Mouse (Mus musculus): ENCODE data around the gene Nanos1. TPM values are rescaled to one million over a fixed set of nuclear protein-coding genes. Genes with fewer than 3 reads are reported as not detected.

Nanos1 gene
- polyA plus RNA-seq (2012; rRNA removed), result 0.41 and 0.52 TPM in 2 replicates

DNA sequence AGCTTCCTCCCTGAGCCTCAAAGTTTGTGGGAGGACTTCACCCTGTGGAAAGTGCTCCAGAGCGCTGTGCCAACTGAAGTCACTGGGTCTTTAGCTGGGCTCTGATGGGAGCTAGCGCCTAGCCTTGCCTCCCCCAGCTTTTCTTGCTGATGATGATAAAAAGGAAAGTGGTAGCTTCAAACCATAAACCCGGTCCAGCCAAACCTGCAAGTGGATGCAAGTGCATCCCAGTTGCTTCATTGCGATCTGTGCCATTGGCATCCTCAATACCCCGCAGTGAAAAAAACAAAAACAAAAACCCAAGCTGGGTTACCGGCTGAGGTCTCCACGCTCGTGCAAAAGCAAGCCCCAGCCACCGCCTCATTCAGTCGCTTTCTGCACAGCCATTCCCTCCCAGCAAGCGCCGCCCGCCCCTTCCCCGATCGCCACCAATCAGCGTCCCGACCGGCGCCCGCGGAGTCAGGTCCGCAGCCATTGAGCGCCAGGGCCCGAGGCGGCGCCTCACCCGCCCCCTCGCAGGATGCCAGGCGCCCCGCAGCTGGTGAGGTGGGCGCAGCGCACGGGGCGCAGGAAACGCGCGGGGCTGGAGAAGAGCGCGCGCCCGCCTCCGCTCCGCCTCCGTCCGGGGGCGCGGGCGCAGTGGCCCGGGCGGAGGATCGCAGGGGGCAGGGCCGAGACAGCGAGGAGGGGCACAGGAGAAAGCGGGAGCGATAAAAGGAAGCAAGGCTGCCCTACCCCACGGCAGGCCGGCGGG lies at the start of gene Nanos1:
Gene Nanos1, plus strand, starts transcription at position 550 of the 754 bp plus-strand sequence.
- Histone ChIP-seq H3K27ac (ENCODE audit: control insufficient read depth, insufficient read depth, low read depth, low read length) (peak within 1 kb of the TSS; percentile 33), H3K27me3 (ENCODE audit: control insufficient read depth, insufficient read depth, low read length) (no peaks in the 10 kb centered on the region), H3K4me3 (ENCODE audit: control insufficient read depth, low read depth, low read length) (peak within 1 kb of the TSS; percentile 87), H3K4me1 (ENCODE audit: control insufficient read depth, insufficient read depth, low read length) (peaks cover 6% of the 10 kb centered on the region), H3K36me3 (ENCODE audit: control insufficient read depth, insufficient read depth, low read length) (no peaks in the 10 kb centered on the region; the same call in 1 of the 2 replicates)
- no peak for TF ChIP-seq CTCF (IDR thresholded peaks at IDR 0.05; ENCODE audit: control insufficient read depth, insufficient read depth, insufficient replicate concordance, low read depth, low read length)
- TF ChIP-seq POLR2A (IDR thresholded peaks at IDR 0.05; ENCODE audit: control insufficient read depth, low read depth, low read length), result no peak

DNA sequence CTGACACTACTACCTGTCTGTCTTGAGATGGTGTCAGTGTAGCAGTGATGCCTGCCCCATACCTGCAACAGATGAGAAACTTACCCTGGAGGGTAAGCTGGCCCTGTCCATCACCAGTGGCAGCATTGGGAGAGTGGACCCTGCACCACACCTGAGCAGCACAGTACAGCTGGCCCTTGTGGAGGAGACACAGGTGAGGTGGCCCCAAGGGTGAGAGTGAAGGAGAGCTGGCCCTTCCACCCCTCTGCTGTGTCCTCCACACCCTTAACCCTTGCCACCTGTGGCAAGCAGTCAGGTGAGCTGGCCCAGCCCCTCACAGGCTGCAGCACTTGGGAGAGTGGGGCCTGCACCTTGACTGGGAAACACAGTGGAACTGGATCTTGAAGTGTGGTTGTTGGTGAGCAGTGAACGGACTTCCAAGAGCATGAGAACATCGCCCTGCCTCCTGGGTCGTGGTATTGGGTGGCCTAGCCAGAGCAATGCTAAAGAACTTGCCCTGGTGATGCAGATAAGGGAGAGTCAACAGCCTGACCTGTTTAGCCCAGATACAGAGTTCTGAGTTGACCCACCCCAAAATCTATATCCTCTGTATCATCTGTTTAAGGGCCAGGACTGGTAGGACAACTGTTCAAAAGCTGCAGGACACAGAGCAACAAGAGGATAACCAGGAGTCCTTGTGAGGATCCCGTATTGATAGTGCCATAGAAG lies 46.4 kb upstream of the Nanos1 start:
- H3K4me1 ChIP-seq (ENCODE audit: control insufficient read depth, insufficient read depth, low read length), result no peaks in the 10 kb centered on the region
- TF ChIP-seq CTCF (IDR thresholded peaks at IDR 0.05; ENCODE audit: control insufficient read depth, insufficient read depth, insufficient replicate concordance, low read depth, low read length) (no peak), POLR2A (IDR thresholded peaks at IDR 0.05; ENCODE audit: control insufficient read depth, low read depth, low read length) (no peak)
- no peaks in the 10 kb centered on the region for H3K36me3 ChIP-seq (ENCODE audit: control insufficient read depth, insufficient read depth, low read length)
- no peak overlapping the region for H3K27ac ChIP-seq (ENCODE audit: control insufficient read depth, insufficient read depth, low read depth, low read length)
- no peak overlapping the region for H3K4me3 ChIP-seq (ENCODE audit: control insufficient read depth, low read depth, low read length)
- no peaks in the 10 kb centered on the region for H3K27me3 ChIP-seq (ENCODE audit: control insufficient read depth, insufficient read depth, low read length)

DNA sequence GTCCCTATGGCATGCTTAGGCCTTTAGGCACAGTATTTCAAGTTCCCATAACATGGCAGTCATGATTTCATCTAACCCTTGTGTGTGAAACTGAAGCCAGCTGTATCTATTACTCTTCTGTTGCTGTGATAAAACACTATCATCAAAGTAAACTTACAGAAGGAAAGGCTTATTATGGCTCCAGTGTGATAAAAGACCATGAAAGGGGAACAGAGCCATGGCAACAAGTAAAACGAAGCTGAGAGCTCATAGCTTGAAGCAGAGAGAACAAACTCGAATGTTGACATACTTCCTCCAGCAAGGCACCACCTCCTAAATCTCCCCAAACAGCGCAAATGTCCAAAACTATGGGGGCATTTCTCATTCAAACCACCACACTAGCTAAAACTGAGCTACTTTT lies 45.6 kb upstream of the Nanos1 start:
- H3K36me3 ChIP-seq (ENCODE audit: control insufficient read depth, insufficient read depth, low read length), result no peaks in the 10 kb centered on the region
- H3K4me1 ChIP-seq (ENCODE audit: control insufficient read depth, insufficient read depth, low read length), result no peaks in the 10 kb centered on the region
- TF ChIP-seq CTCF (IDR thresholded peaks at IDR 0.05; ENCODE audit: control insufficient read depth, insufficient read depth, insufficient replicate concordance, low read depth, low read length) (no peak), POLR2A (IDR thresholded peaks at IDR 0.05; ENCODE audit: control insufficient read depth, low read depth, low read length) (no peak)
- H3K4me3 ChIP-seq (ENCODE audit: control insufficient read depth, low read depth, low read length), result no peak overlapping the region
- no peaks in the 10 kb centered on the region for H3K27me3 ChIP-seq (ENCODE audit: control insufficient read depth, insufficient read depth, low read length)
- no peak overlapping the region for H3K27ac ChIP-seq (ENCODE audit: control insufficient read depth, insufficient read depth, low read depth, low read length)

DNA sequence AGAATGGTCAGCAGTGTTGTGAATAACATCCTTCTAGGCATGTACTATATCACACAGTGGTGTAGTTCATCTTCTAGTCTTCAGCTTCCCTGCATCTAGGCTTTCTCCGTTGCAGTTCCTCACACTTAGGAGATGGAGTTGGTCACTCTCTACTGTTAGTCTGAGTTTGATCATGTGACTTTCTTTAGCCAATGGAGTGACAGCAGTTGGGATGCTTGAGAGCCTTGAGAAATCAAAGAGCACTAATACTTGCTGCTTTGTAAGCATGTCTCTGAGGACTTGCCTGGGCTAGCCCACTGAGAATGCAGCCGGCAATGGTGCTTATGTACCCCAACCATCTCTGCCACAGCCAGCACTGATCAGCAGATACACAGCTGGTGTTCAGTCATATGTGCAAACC lies 43.2 kb upstream of the Nanos1 start:
- Histone ChIP-seq H3K27ac (ENCODE audit: control insufficient read depth, insufficient read depth, low read depth, low read length) (no peak overlapping the region), H3K4me3 (ENCODE audit: control insufficient read depth, low read depth, low read length) (no peak overlapping the region), H3K27me3 (ENCODE audit: control insufficient read depth, insufficient read depth, low read length) (no peaks in the 10 kb centered on the region), H3K36me3 (ENCODE audit: control insufficient read depth, insufficient read depth, low read length) (no peaks in the 10 kb centered on the region), H3K4me1 (ENCODE audit: control insufficient read depth, insufficient read depth, low read length) (no peaks in the 10 kb centered on the region)
- no peak for TF ChIP-seq POLR2A (IDR thresholded peaks at IDR 0.05; ENCODE audit: control insufficient read depth, low read depth, low read length)

DNA sequence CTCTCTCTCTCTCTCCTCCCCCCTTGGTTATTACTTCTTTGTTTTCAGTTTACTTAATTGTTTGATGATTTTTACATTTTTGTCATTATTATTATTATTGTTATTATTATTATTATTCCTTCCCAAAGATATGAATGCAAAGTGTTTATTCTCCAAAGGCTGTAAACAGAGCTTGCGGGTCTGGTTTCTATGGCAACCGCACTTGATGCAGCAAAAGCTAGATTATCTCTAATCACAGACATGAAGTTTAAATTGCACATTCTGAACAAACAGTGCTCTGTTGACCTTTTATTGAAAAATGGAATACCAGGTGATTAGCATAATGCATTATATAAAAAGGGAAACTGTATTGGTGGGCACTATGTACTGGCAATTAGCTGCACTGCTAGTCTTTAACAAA lies 39.4 kb upstream of the Nanos1 start:
- H3K27ac ChIP-seq (ENCODE audit: control insufficient read depth, insufficient read depth, low read depth, low read length), result no peak overlapping the region
- H3K4me1 ChIP-seq (ENCODE audit: control insufficient read depth, insufficient read depth, low read length), result no peaks in the 10 kb centered on the region
- H3K36me3 ChIP-seq (ENCODE audit: control insufficient read depth, insufficient read depth, low read length), result no peaks in the 10 kb centered on the region
- H3K4me3 ChIP-seq (ENCODE audit: control insufficient read depth, low read depth, low read length), result no peak overlapping the region
- no peak for TF ChIP-seq CTCF (IDR thresholded peaks at IDR 0.05; ENCODE audit: control insufficient read depth, insufficient read depth, insufficient replicate concordance, low read depth, low read length)
- TF ChIP-seq POLR2A (IDR thresholded peaks at IDR 0.05; ENCODE audit: control insufficient read depth, low read depth, low read length), result no peak
- no peaks in the 10 kb centered on the region for H3K27me3 ChIP-seq (ENCODE audit: control insufficient read depth, insufficient read depth, low read length)

DNA sequence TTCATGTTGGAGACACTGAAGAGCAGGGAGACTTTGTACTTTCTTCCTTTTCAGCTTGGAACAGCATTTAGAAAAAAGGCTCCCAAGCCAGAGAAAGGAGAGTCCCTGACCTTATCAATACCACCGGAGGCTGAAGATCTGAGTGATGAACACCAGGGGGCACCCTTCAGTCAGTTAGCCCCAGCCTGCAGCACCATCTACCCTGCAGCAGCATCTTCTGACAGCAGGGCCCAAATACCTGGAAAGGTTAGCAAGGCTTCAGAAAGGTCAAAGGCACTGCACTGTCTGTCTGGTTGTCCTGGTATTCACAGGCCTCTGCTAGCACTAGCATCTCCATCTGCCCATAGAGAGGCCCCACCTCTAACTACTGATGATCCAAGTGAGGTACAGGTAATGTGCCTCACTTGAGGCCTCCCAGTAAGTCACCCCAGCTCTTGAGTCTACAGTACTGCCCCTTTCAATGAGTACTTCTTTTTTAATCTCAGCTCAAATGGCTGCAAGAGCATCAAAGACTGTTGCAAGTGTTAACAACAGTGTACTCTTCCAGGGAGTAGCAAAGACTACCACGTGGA lies 25.4 kb upstream of the Nanos1 start:
- Histone ChIP-seq H3K27ac (ENCODE audit: control insufficient read depth, insufficient read depth, low read depth, low read length) (no peak overlapping the region), H3K36me3 (ENCODE audit: control insufficient read depth, insufficient read depth, low read length) (no peaks in the 10 kb centered on the region), H3K27me3 (ENCODE audit: control insufficient read depth, insufficient read depth, low read length) (no peaks in the 10 kb centered on the region), H3K4me3 (ENCODE audit: control insufficient read depth, low read depth, low read length) (peak overlapping the region; percentile 42), H3K4me1 (ENCODE audit: control insufficient read depth, insufficient read depth, low read length) (no peaks in the 10 kb centered on the region)
- peak; percentile 72; the same call in 1 of the 2 replicates for TF ChIP-seq CTCF (IDR thresholded peaks at IDR 0.05; ENCODE audit: control insufficient read depth, insufficient read depth, insufficient replicate concordance, low read depth, low read length)
- TF ChIP-seq POLR2A (IDR thresholded peaks at IDR 0.05; ENCODE audit: control insufficient read depth, low read depth, low read length), result no peak

DNA sequence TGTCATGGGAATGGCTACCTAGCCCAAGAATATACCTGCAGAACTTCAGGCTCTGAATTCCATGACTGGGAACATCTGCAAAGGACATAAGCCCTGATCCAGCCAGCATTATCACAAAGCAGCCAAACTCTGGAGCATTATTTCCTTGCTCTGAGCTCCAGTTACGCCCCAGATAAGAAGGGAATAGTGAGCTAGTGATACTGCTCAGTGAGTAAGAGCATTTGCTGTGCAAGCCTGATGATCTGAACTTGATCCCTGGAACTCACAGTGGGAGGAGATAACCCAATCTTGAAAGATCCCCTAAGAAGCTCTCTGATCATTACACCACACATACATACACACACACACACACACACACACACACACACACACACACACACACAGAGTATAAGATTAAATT lies 24.5 kb upstream of the Nanos1 start:
- Histone ChIP-seq H3K27ac (ENCODE audit: control insufficient read depth, insufficient read depth, low read depth, low read length) (no peak overlapping the region), H3K27me3 (ENCODE audit: control insufficient read depth, insufficient read depth, low read length) (no peaks in the 10 kb centered on the region), H3K4me3 (ENCODE audit: control insufficient read depth, low read depth, low read length) (no peak overlapping the region), H3K4me1 (ENCODE audit: control insufficient read depth, insufficient read depth, low read length) (no peaks in the 10 kb centered on the region), H3K36me3 (ENCODE audit: control insufficient read depth, insufficient read depth, low read length) (no peaks in the 10 kb centered on the region)
- TF ChIP-seq CTCF (IDR thresholded peaks at IDR 0.05; ENCODE audit: control insufficient read depth, insufficient read depth, insufficient replicate concordance, low read depth, low read length), result no peak
- TF ChIP-seq POLR2A (IDR thresholded peaks at IDR 0.05; ENCODE audit: control insufficient read depth, low read depth, low read length), result no peak
